Mouse (Mus musculus) yolk sac, embryonic 10.5 days (tissue): ENCODE results near the gene Med25.

Experiments
- DNase-seq: peaks from one replicate; pipeline ENCODE4 v3.0.0-alpha.2; 2017; ENCODE audit warnings: low spot score

Med25 gene

GRCm38 (mm10) chr7:44846804-44847203 lies 45.7 kb downstream of the Med25 start:
- no peak for DNase-seq

- DNase-seq: no peak
Observed at GRCm38 (mm10) chr7:44845006-44845405, 47.5 kb downstream of the Med25 start.

GRCm38 (mm10) chr7:44841825-44842463 lies 50.6 kb downstream of the Med25 start:
- DNase-seq: no peak

- no peak for DNase-seq
Observed at GRCm38 (mm10) chr7:44840426-44840825, 52.1 kb downstream of the Med25 start.

GRCm38 (mm10) chr7:44839491-44840191 lies 52.9 kb downstream of the Med25 start:
- peak; percentile 43 for DNase-seq

GRCm38 (mm10) chr7:44839171-44839490 lies 53.4 kb downstream of the Med25 start:
- no peak for DNase-seq

- no peak for DNase-seq
Observed at GRCm38 (mm10) chr7:44838073-44838472, 54.4 kb downstream of the Med25 start.

- DNase-seq: no peak
Observed at GRCm38 (mm10) chr7:44836423-44837053, 56.0 kb downstream of the Med25 start.

GRCm38 (mm10) chr7:44836016-44836404 lies 56.5 kb downstream of the Med25 start:
- DNase-seq: no peak

- DNase-seq: no peak
Observed at GRCm38 (mm10) chr7:44835373-44836015, 57.0 kb downstream of the Med25 start.

- no peak for DNase-seq
Observed at GRCm38 (mm10) chr7:44832763-44833162, 59.7 kb downstream of the Med25 start.

GRCm38 (mm10) chr7:44828706-44829105 lies 63.8 kb downstream of the Med25 start:
- no peak for DNase-seq

GRCm38 (mm10) chr7:44826771-44827170 lies 65.7 kb downstream of the Med25 start:
- no peak for DNase-seq
